Mouse (Mus musculus): ENCODE measurements around the gene Lyrm7. TPM values are rescaled to one million over a fixed set of nuclear protein-coding genes. Genes with fewer than 3 reads are reported as not detected.

The Lyrm7 gene
- total and polyA plus RNA-seq, 3 experiments, result 18.2 to 64.4 (median 18.6) TPM

- Histone ChIP-seq H3K27me3 (replicated peaks) (no peaks in the 10 kb centered on the region), H3K9ac (ENCODE audit: insufficient read depth, low read depth) (no peak overlapping the region), H3K4me1 (ENCODE audit: control insufficient read depth in 1 of 2, insufficient read depth in 2 of 2) (peaks cover 3 to 16% of the 10 kb centered on the region in 2 experiments), H3K36me3 (replicated peaks in 1 of 2; ENCODE audit: control insufficient read depth in 1 of 2, insufficient read depth in 1 of 2, low read length in 1 of 2) (no peaks in the 10 kb centered on the region), H3K4me3 (replicated peaks in 1 of 3; ENCODE audit: low read depth in 2 of 3, low read length in 2 of 3, poor library complexity in 1 of 3) (no peak overlapping the region), H3K79me2 (replicated peaks; ENCODE audit: control insufficient read depth, extremely low read depth, insufficient read depth, poor library complexity, severe bottlenecking) (no peaks in the 10 kb centered on the region), H3K27ac (ENCODE audit: insufficient read depth, low read depth) (no peak overlapping the region), H3K9me3 (replicated peaks; ENCODE audit: low read length) (no peaks in the 10 kb centered on the region), H3K4me2 (ENCODE audit: insufficient read depth, low read depth, poor library complexity, severe bottlenecking) (no peak overlapping the region)
- dilution Hi-C loops (cut with MboI; ENCODE audit: extremely low pct_ligation_motif_present, extremely low pct_unique_long_range_greater_than_20kb, low sequenced_read_pairs) (no loop called here), in situ Hi-C loops (cut with MboI; ENCODE audit: low pct_ligation_motif_present, low pct_unique_long_range_greater_than_20kb, low sequenced_read_pairs) (loop anchor here (10.0 to 25.0 kb wide), 2 partner anchors 272 to 505 kb away; partner anchors contain the start of gene Slc36a3)
- TF ChIP-seq ZNF384 (IDR thresholded peaks at IDR 0.05; ENCODE audit: low read depth, low read length) (no peak), RCOR1 (conservative IDR thresholded peaks at IDR 0.05; ENCODE audit: low read depth, low read length) (no peak), JUN (IDR thresholded peaks at IDR 0.05; ENCODE audit: insufficient read depth, low read depth, low read length) (no peak), UBTF (IDR thresholded peaks at IDR 0.05; ENCODE audit: low read depth, low read length) (no peak), EP300 (IDR thresholded peaks at IDR 0.05; ENCODE audit: low read length) (no peak)
- no peak for DNase-seq (ENCODE audit: extremely low read depth)
These were observed 22.0 kb upstream of the Lyrm7 start for GRCm38 (mm10) chr11:54882671-54883070.

GRCm38 (mm10) chr11:54881051-54881474 lies 20.3 kb upstream of the Lyrm7 start:
- Histone ChIP-seq H3K9me3 (replicated peaks; ENCODE audit: low read length) (no peaks in the 10 kb centered on the region), H3K79me2 (replicated peaks; ENCODE audit: control insufficient read depth, extremely low read depth, insufficient read depth, poor library complexity, severe bottlenecking) (no peaks in the 10 kb centered on the region), H3K36me3 (replicated peaks in 1 of 2; ENCODE audit: control insufficient read depth in 1 of 2, insufficient read depth in 1 of 2, low read length in 1 of 2) (peaks cover 0 to 1% of the 10 kb centered on the region in 2 experiments), H3K27ac (ENCODE audit: insufficient read depth, low read depth) (no peak overlapping the region), H3K27me3 (replicated peaks) (no peaks in the 10 kb centered on the region), H3K4me1 (ENCODE audit: control insufficient read depth in 1 of 2, insufficient read depth in 2 of 2) (peaks cover 3 to 16% of the 10 kb centered on the region in 2 experiments), H3K4me3 (replicated peaks in 1 of 3; ENCODE audit: low read depth in 2 of 3, low read length in 2 of 3, poor library complexity in 1 of 3) (no peak overlapping the region), H3K9ac (ENCODE audit: insufficient read depth, low read depth) (no peak overlapping the region), H3K4me2 (ENCODE audit: insufficient read depth, low read depth, poor library complexity, severe bottlenecking) (no peak overlapping the region)
- dilution Hi-C loops (cut with MboI; ENCODE audit: extremely low pct_ligation_motif_present, extremely low pct_unique_long_range_greater_than_20kb, low sequenced_read_pairs) (no loop called here), in situ Hi-C loops (cut with MboI; ENCODE audit: low pct_ligation_motif_present, low pct_unique_long_range_greater_than_20kb, low sequenced_read_pairs) (loop anchor here (10.0 to 25.0 kb wide), 2 partner anchors 274 to 506 kb away; partner anchors contain the start of gene Slc36a3)
- no peak for DNase-seq (ENCODE audit: extremely low read depth)
- TF ChIP-seq MAX (IDR thresholded peaks at IDR 0.05; ENCODE audit: low read length) (no peak), TCF12 (IDR thresholded peaks at IDR 0.05; ENCODE audit: low read depth, low read length) (no peak), JUN (IDR thresholded peaks at IDR 0.05; ENCODE audit: insufficient read depth, low read depth, low read length) (no peak), MAZ (IDR thresholded peaks at IDR 0.05; ENCODE audit: low read depth, low read length) (no peak), CHD1 (IDR thresholded peaks at IDR 0.05; ENCODE audit: low read depth, low read length) (no peak), KAT2A (IDR thresholded peaks at IDR 0.05; ENCODE audit: insufficient replicate concordance, low read length) (no peak), TBP (conservative IDR thresholded peaks at IDR 0.05; ENCODE audit: low read depth, low read length) (no peak)

GRCm38 (mm10) chr11:54879922-54880321 lies 19.2 kb upstream of the Lyrm7 start:
- Histone ChIP-seq H3K9ac (ENCODE audit: insufficient read depth, low read depth) (no peak overlapping the region), H3K36me3 (replicated peaks in 1 of 2; ENCODE audit: control insufficient read depth in 1 of 2, insufficient read depth in 1 of 2, low read length in 1 of 2) (peaks cover 0 to 5% of the 10 kb centered on the region in 2 experiments), H3K4me2 (ENCODE audit: insufficient read depth, low read depth, poor library complexity, severe bottlenecking) (no peak overlapping the region), H3K79me2 (replicated peaks; ENCODE audit: control insufficient read depth, extremely low read depth, insufficient read depth, poor library complexity, severe bottlenecking) (no peaks in the 10 kb centered on the region), H3K27me3 (replicated peaks) (no peaks in the 10 kb centered on the region), H3K4me1 (ENCODE audit: control insufficient read depth in 1 of 2, insufficient read depth in 2 of 2) (peaks cover 3 to 13% of the 10 kb centered on the region in 2 experiments), H3K27ac (ENCODE audit: insufficient read depth, low read depth) (no peak overlapping the region), H3K4me3 (replicated peaks in 1 of 3; ENCODE audit: low read depth in 2 of 3, low read length in 2 of 3, poor library complexity in 1 of 3) (no peak overlapping the region), H3K9me3 (replicated peaks; ENCODE audit: low read length) (no peaks in the 10 kb centered on the region)
- dilution Hi-C loops (cut with MboI; ENCODE audit: extremely low pct_ligation_motif_present, extremely low pct_unique_long_range_greater_than_20kb, low sequenced_read_pairs), result no loop called here
- in situ Hi-C loops (cut with MboI; ENCODE audit: low pct_ligation_motif_present, low pct_unique_long_range_greater_than_20kb, low sequenced_read_pairs), result loop anchor here (10.0 to 25.0 kb wide), 2 partner anchors 275 to 507 kb away; partner anchors contain the start of gene Slc36a3
- TF ChIP-seq EP300 (IDR thresholded peaks at IDR 0.05; ENCODE audit: low read length) (no peak), USF1 (IDR thresholded peaks at IDR 0.05; ENCODE audit: low read depth, low read length) (no peak), HCFC1 (IDR thresholded peaks at IDR 0.05; ENCODE audit: low read depth, low read length) (no peak), RCOR1 (conservative IDR thresholded peaks at IDR 0.05; ENCODE audit: low read depth, low read length) (no peak), SMC3 (IDR thresholded peaks at IDR 0.05; ENCODE audit: low read depth, low read length) (no peak), GABPA (IDR thresholded peaks at IDR 0.05; ENCODE audit: insufficient replicate concordance, low read depth, low read length) (no peak), NRF1 (IDR thresholded peaks at IDR 0.05; ENCODE audit: low read depth, low read length) (no peak), KAT2A (IDR thresholded peaks at IDR 0.05; ENCODE audit: insufficient replicate concordance, low read length) (no peak)
- DNase-seq (ENCODE audit: extremely low read depth), result no peak
